Mouse (Mus musculus) testis, adult 2 months (tissue): Measurements from ENCODE around the gene Snx32.

Experiments used
- CTCF ChIP-seq: fragments of 200-500 bp; IDR thresholded peaks from 2 replicates; pipeline ENCODE4 v1.5.1; 2012; ENCODE audit warnings: low read depth, mild to moderate bottlenecking, inconsistent platforms, low read length, moderate library complexity; ENCODE audit not compliant: control insufficient read depth, insufficient read depth, insufficient replicate concordance
- POLR2A ChIP-seq: fragments of 200-500 bp; IDR thresholded peaks from 2 replicates; pipeline ENCODE4 v1.6.1; 2012; ENCODE audit warnings: low read depth, mild to moderate bottlenecking, inconsistent platforms, low read length, moderate library complexity; ENCODE audit not compliant: control insufficient read depth

DNA sequence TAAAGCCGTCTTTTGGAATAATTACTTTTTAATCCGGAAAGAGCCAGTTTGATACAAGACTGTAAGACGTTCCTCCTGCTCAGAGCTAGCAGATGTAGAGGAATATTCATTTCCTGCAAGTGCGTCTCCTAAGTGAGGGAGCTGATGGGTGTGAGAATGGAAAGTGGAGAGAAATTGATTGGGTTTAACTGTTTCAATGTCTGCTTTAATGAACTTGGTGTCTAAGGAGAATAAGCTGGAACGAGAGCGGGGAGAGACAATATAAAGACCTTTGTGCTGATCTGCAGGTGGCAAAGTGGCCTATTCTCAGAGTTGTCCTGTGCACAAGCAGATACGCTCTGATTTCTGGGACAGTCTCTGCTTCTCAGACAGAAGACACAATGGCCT, 19.8 kb upstream of the Snx32 start:
- TF ChIP-seq CTCF (no peak), POLR2A (no peak)
